Mouse (Mus musculus) liver, embryonic 14.5 days (tissue): ENCODE data around the gene F12.
A peak's percentile ranks its signal among the peaks of the same experiment; 100 is the strongest.

Source experiments
- CTCF ChIP-seq: IDR thresholded peaks from 2 replicates; pipeline ENCODE4 v1.5.1; 2016; ENCODE audit warnings: antibody characterized with exemption, low read depth, control low read depth
- EP300 ChIP-seq: IDR thresholded peaks from 2 replicates; pipeline ENCODE4 v1.6.1; 2016; ENCODE audit warnings: antibody characterized with exemption, low read depth

- TF ChIP-seq EP300 (peak; percentile 53; the same call in 1 of the 2 replicates), CTCF (no peak; the same call in 1 of the 2 replicates)
Measured at GRCm38 (mm10) chr13:55446483-55447105, 20.0 kb upstream of the F12 start.
